Mouse (Mus musculus): ENCODE measurements at regions not wholly inside any gene's neighbourhood (a gene's known extent, or its start where the extent isn't known, plus 50 kb on each side); places are given as distances from the start of the nearest gene placed in this dataset.
"Not testable (repeated sequence)": the region's sequence is repeated elsewhere in the genome, so short reads cannot be mapped to it uniquely, and the experiment has no call there.

DNA sequence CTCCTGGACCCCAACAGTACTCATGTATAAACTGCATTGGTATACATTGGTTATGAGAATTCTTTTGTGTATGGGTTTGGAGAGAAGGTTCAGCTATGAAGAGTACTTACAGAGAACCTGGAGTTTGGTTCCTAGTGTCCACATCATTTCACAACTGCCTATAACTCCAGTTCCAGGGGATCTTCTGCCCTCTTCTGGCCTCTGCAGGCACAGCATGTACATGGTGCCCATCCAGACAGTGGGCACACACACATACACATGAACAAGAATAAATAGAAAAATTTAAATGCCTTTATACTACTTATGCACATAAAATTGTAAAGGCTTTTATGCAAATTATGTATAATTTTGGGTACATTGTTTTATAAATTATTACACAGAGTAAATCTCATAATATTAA lies 59.9 kb upstream of the Spon1 start:
- Histone ChIP-seq H3K9me3 (ENCODE audit: control insufficient read depth, insufficient read depth, low read depth, low read length) (no peaks in the 10 kb centered on the region), H3K27ac (ENCODE audit: insufficient read depth, low read depth, low read length, poor library complexity, severe bottlenecking) (no peak overlapping the region), H3K4me1 (ENCODE audit: control insufficient read depth in 2 of 2, insufficient read depth in 2 of 2, low read length in 2 of 2, poor library complexity in 1 of 2) (no peaks in the 10 kb centered on the region), H3K4me3 (ENCODE audit: insufficient read depth in 1 of 2, low read depth in 1 of 2, low read length in 2 of 2, poor library complexity in 1 of 2, severe bottlenecking in 1 of 2) (no peak overlapping the region), H3K9ac (ENCODE audit: insufficient read depth, low read depth, low read length, poor library complexity, severe bottlenecking) (no peak overlapping the region), H3K36me3 (ENCODE audit: control insufficient read depth, insufficient read depth, low read length, poor library complexity, severe bottlenecking) (no peaks in the 10 kb centered on the region)
- DNase-seq (ENCODE audit: low read depth, low spot score), result peak; percentile 17
- in situ Hi-C loops (cut with MboI; ENCODE audit: low sequenced_read_pairs in 2 of 2, unreplicated experiment in 2 of 2), result loop anchor here in 1 of 2 experiments (5.0 kb wide), 1 partner anchor 329 kb away; no protein-coding TSS in a partner anchor
- TF ChIP-seq CHD2 (IDR thresholded peaks at IDR 0.05; ENCODE audit: low read depth, low read length) (no peak), ZC3H11A (IDR thresholded peaks at IDR 0.05; ENCODE audit: borderline replicate concordance, low read depth, low read length) (peak; percentile 76)

GRCm38 (mm10) chr7:113707596-113707995 lies 58.2 kb upstream of the Spon1 start:
- H3K36me3 ChIP-seq (ENCODE audit: control insufficient read depth, insufficient read depth, low read length, poor library complexity, severe bottlenecking), result no peaks in the 10 kb centered on the region
- DNase-seq (ENCODE audit: low read depth, low spot score), result no peak
- H3K27ac ChIP-seq (ENCODE audit: insufficient read depth, low read depth, low read length, poor library complexity, severe bottlenecking), result no peak overlapping the region
- no peak overlapping the region for H3K9ac ChIP-seq (ENCODE audit: insufficient read depth, low read depth, low read length, poor library complexity, severe bottlenecking)
- no peak overlapping the region for H3K4me3 ChIP-seq (ENCODE audit: insufficient read depth in 1 of 2, low read depth in 1 of 2, low read length in 2 of 2, poor library complexity in 1 of 2, severe bottlenecking in 1 of 2)
- H3K4me1 ChIP-seq (ENCODE audit: control insufficient read depth in 2 of 2, insufficient read depth in 2 of 2, low read length in 2 of 2, poor library complexity in 1 of 2), result peaks cover 0 to 2% of the 10 kb centered on the region in 2 experiments; a peak in 1 of 4 replicates
- H3K9me3 ChIP-seq (ENCODE audit: control insufficient read depth, insufficient read depth, low read depth, low read length), result no peaks in the 10 kb centered on the region
- in situ Hi-C loops (cut with MboI; ENCODE audit: low sequenced_read_pairs in 2 of 2, unreplicated experiment in 2 of 2), result loop anchor here in 1 of 2 experiments (5.0 kb wide), 1 partner anchor 330 kb away; no protein-coding TSS in a partner anchor
- no peak for TF ChIP-seq MAFK (IDR thresholded peaks at IDR 0.05; ENCODE audit: insufficient read depth, low read depth, low read length)
- no peak for TF ChIP-seq ZC3H11A (IDR thresholded peaks at IDR 0.05; ENCODE audit: borderline replicate concordance, low read depth, low read length)
- no peak for TF ChIP-seq ZNF384 (IDR thresholded peaks at IDR 0.05; ENCODE audit: low read depth, low read length)
- no peak for TF ChIP-seq HCFC1 (IDR thresholded peaks at IDR 0.05; ENCODE audit: borderline replicate concordance, insufficient read depth, low read length)
- TF ChIP-seq CHD2 (IDR thresholded peaks at IDR 0.05; ENCODE audit: low read depth, low read length), result no peak

- in situ Hi-C loops (cut with MboI; ENCODE audit: low sequenced_read_pairs in 2 of 2, unreplicated experiment in 2 of 2), result no loop called here
- no peaks in the 10 kb centered on the region for H3K9me3 ChIP-seq (ENCODE audit: control insufficient read depth, insufficient read depth, low read depth, low read length)
- H3K4me3 ChIP-seq (ENCODE audit: insufficient read depth in 1 of 2, low read depth in 1 of 2, low read length in 2 of 2, poor library complexity in 1 of 2, severe bottlenecking in 1 of 2), result no peak overlapping the region
- H3K9ac ChIP-seq (ENCODE audit: insufficient read depth, low read depth, low read length, poor library complexity, severe bottlenecking), result no peak overlapping the region
- no peak overlapping the region for H3K27ac ChIP-seq (ENCODE audit: insufficient read depth, low read depth, low read length, poor library complexity, severe bottlenecking)
- no peak for DNase-seq (ENCODE audit: low read depth, low spot score)
- H3K36me3 ChIP-seq (ENCODE audit: control insufficient read depth, insufficient read depth, low read length, poor library complexity, severe bottlenecking), result no peaks in the 10 kb centered on the region
- TF ChIP-seq MAFK (IDR thresholded peaks at IDR 0.05; ENCODE audit: insufficient read depth, low read depth, low read length) (0 out of 2 replicates have a peak, but pooled peaks have one; percentile 31), ZC3H11A (IDR thresholded peaks at IDR 0.05; ENCODE audit: borderline replicate concordance, low read depth, low read length) (no peak)
- H3K4me1 ChIP-seq (ENCODE audit: control insufficient read depth in 2 of 2, insufficient read depth in 2 of 2, low read length in 2 of 2, poor library complexity in 1 of 2), result peaks cover 0 to 2% of the 10 kb centered on the region in 2 experiments; a peak in 1 of 4 replicates
Measured at GRCm38 (mm10) chr7:113710541-113711270, 55.1 kb upstream of the Spon1 start.

GRCm38 (mm10) chr7:113711356-113711755 lies 54.4 kb upstream of the Spon1 start:
- H3K36me3 ChIP-seq (ENCODE audit: control insufficient read depth, insufficient read depth, low read length, poor library complexity, severe bottlenecking); H3K27ac ChIP-seq (ENCODE audit: insufficient read depth, low read depth, low read length, poor library complexity, severe bottlenecking); H3K9me3 ChIP-seq (ENCODE audit: control insufficient read depth, insufficient read depth, low read depth, low read length); H3K9ac ChIP-seq (ENCODE audit: insufficient read depth, low read depth, low read length, poor library complexity, severe bottlenecking); DNase-seq (ENCODE audit: low read depth, low spot score); H3K4me1 ChIP-seq (ENCODE audit: control insufficient read depth in 2 of 2, insufficient read depth in 2 of 2, low read length in 2 of 2, poor library complexity in 1 of 2); in situ Hi-C loops (cut with MboI; ENCODE audit: low sequenced_read_pairs in 2 of 2, unreplicated experiment in 2 of 2); H3K4me3 ChIP-seq (ENCODE audit: insufficient read depth in 1 of 2, low read depth in 1 of 2, low read length in 2 of 2, poor library complexity in 1 of 2, severe bottlenecking in 1 of 2): not testable (repeated sequence)

Measured in ES-E14 (cell line).